Mouse (Mus musculus): ENCODE measurements around the gene Pou2f3. TPM values are rescaled to one million over a fixed set of nuclear protein-coding genes. Genes with fewer than 3 reads are reported as not detected.

Gene Pou2f3
- polyA plus RNA-seq, 1 experiment from 2014 or later, result 0.53 TPM

DNA sequence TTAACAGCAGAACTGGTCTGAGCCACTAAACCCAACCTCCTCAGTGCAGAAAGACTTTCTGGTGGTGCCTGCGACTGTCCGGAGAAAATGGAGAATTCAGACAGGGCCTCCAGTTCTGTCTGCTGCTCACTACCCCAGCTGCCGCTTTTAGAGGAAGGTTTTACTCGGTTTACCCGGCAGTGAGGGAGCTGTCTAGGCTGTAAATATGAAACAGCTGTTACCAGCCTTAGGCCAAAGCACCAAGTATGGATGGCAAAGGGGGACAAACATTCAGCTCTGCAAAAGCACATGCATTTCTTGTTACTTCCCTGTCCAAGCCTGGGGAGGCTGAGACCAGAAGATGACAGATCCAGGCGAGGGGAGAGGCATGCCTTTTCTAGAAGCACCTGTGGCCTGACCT, 43.8 kb downstream of the Pou2f3 start:
- H3K9ac ChIP-seq (ENCODE audit: low read length), result no peak overlapping the region
- 73% methylated on average over 6 of the region's 6 CpGs for WGBS
- no peak for ATAC-seq (replicated peaks; ENCODE audit: extremely low read depth, insufficient read depth, low FRiP score)

DNA sequence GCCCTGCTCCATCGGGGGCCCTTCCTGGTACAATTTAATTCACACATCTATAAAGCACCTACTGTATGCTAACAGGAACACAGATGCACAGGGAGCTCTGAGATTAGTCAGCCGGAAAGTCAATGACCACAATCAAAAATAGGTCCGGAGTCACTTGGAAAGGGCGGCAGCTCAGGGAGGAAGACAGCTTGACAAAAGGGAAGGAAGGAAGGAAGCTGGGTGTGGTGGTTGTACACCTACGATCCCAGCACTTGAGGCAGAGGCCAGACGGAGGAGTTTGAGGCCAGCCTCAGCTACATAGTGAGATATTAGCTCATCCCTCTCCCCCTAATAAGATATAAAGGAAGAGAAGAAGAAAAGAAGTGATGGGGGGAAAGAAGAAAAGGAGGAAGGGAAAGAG, 54.2 kb downstream of the Pou2f3 start:
- H3K27ac ChIP-seq (ENCODE audit: low read length), result no peak overlapping the region
- ATAC-seq (replicated peaks; ENCODE audit: extremely low read depth, insufficient read depth, low FRiP score), result no peak
- no peak overlapping the region for H3K4me2 ChIP-seq (ENCODE audit: low read depth, low read length)
- 48% methylated on average over 6 of the region's 6 CpGs for WGBS
- no peaks in the 10 kb centered on the region for H3K36me3 ChIP-seq (ENCODE audit: control insufficient read depth, insufficient read depth)
- no peak overlapping the region for H3K9ac ChIP-seq (ENCODE audit: low read length)
- H3K27me3 ChIP-seq (ENCODE audit: control insufficient read depth, insufficient read depth, low read length), result peaks cover 5% of the 10 kb centered on the region
- H3K9me3 ChIP-seq (replicated peaks; ENCODE audit: control insufficient read depth, low read length), result no peaks in the 10 kb centered on the region
- peaks cover under 1% of the 10 kb centered on the region; the same call in 1 of the 2 replicates for H3K4me1 ChIP-seq (ENCODE audit: control insufficient read depth, insufficient read depth, low read length)
- no peak overlapping the region for H3K4me3 ChIP-seq (ENCODE audit: low read length)

More for the DNA sequence above, 43.8 kb downstream of the Pou2f3 start:
- no peak overlapping the region for H3K4me3 ChIP-seq (ENCODE audit: low read length)
- H3K36me3 ChIP-seq (ENCODE audit: control insufficient read depth, insufficient read depth), result no peaks in the 10 kb centered on the region
- H3K27me3 ChIP-seq (ENCODE audit: control insufficient read depth, insufficient read depth, low read length), result no peaks in the 10 kb centered on the region
- H3K4me1 ChIP-seq (ENCODE audit: control insufficient read depth, insufficient read depth, low read length), result no peaks in the 10 kb centered on the region
- H3K27ac ChIP-seq (ENCODE audit: low read length), result no peak overlapping the region
- H3K9me3 ChIP-seq (replicated peaks; ENCODE audit: control insufficient read depth, low read length), result no peaks in the 10 kb centered on the region
- no peak overlapping the region for H3K4me2 ChIP-seq (ENCODE audit: low read depth, low read length)

GRCm38 (mm10) chr9:43151779-43152178, 58.4 kb downstream of the Pou2f3 start:
- Histone ChIP-seq H3K27me3 (ENCODE audit: control insufficient read depth, insufficient read depth, low read length) (peaks cover 7% of the 10 kb centered on the region), H3K4me3 (ENCODE audit: low read length) (no peak overlapping the region), H3K36me3 (ENCODE audit: control insufficient read depth, insufficient read depth) (no peaks in the 10 kb centered on the region), H3K9ac (ENCODE audit: low read length) (no peak overlapping the region), H3K9me3 (replicated peaks; ENCODE audit: control insufficient read depth, low read length) (no peaks in the 10 kb centered on the region), H3K4me2 (ENCODE audit: low read depth, low read length) (no peak overlapping the region), H3K27ac (ENCODE audit: low read length) (no peak overlapping the region), H3K4me1 (ENCODE audit: control insufficient read depth, insufficient read depth, low read length) (peaks cover 11% of the 10 kb centered on the region)
- ATAC-seq (replicated peaks; ENCODE audit: extremely low read depth, insufficient read depth, low FRiP score), result no peak
- WGBS, result 82% methylated on average over 6 of the region's 6 CpGs

- no peaks in the 10 kb centered on the region for H3K36me3 ChIP-seq (ENCODE audit: control insufficient read depth, insufficient read depth)
- H3K4me3 ChIP-seq (ENCODE audit: low read length), result no peak overlapping the region
- H3K9me3 ChIP-seq (replicated peaks; ENCODE audit: control insufficient read depth, low read length), result no peaks in the 10 kb centered on the region
- H3K27ac ChIP-seq (ENCODE audit: low read length), result no peak overlapping the region
- ATAC-seq (replicated peaks; ENCODE audit: extremely low read depth, insufficient read depth, low FRiP score), result no peak
- no peak overlapping the region for H3K4me2 ChIP-seq (ENCODE audit: low read depth, low read length)
- peaks cover 7% of the 10 kb centered on the region for H3K27me3 ChIP-seq (ENCODE audit: control insufficient read depth, insufficient read depth, low read length)
- peaks cover 11% of the 10 kb centered on the region for H3K4me1 ChIP-seq (ENCODE audit: control insufficient read depth, insufficient read depth, low read length)
- H3K9ac ChIP-seq (ENCODE audit: low read length), result no peak overlapping the region
- WGBS, result 42% methylated on average over 9 of the region's 9 CpGs
These were observed 59.2 kb downstream of the Pou2f3 start for GRCm38 (mm10) chr9:43150957-43151356.

DNA sequence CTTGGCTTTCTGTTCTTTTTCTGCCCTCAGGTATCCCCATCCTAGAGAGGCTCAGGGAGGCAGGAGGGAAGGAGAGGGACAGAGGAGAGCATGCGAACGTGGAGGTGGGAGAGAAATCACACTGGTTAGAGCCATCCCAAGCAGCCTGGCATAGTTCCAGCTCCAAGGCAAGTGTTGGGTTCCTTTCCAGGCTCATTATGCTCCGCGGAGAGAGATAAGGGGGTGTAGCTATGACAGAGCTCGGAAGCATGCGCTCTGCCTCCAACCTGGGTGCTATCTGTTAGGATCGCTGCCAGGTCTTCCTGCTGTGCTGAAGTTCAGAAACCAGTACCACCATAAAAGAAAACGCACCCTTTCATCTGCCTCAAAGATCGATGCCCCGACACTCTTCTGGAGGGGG, 60.1 kb downstream of the Pou2f3 start:
- peak; percentile 73 for ATAC-seq (replicated peaks; ENCODE audit: extremely low read depth, insufficient read depth, low FRiP score)
- H3K4me3 ChIP-seq (ENCODE audit: low read length), result no peak overlapping the region
- H3K36me3 ChIP-seq (ENCODE audit: control insufficient read depth, insufficient read depth), result no peaks in the 10 kb centered on the region
- H3K4me1 ChIP-seq (ENCODE audit: control insufficient read depth, insufficient read depth, low read length), result peaks cover 11% of the 10 kb centered on the region
- 7% methylated on average over 10 of the region's 10 CpGs for WGBS
- H3K4me2 ChIP-seq (ENCODE audit: low read depth, low read length), result peak overlapping the region; percentile 39
- H3K27ac ChIP-seq (ENCODE audit: low read length), result no peak overlapping the region
- no peaks in the 10 kb centered on the region for H3K9me3 ChIP-seq (replicated peaks; ENCODE audit: control insufficient read depth, low read length)
- H3K9ac ChIP-seq (ENCODE audit: low read length), result no peak overlapping the region
- H3K27me3 ChIP-seq (ENCODE audit: control insufficient read depth, insufficient read depth, low read length), result peaks cover 4% of the 10 kb centered on the region

DNA sequence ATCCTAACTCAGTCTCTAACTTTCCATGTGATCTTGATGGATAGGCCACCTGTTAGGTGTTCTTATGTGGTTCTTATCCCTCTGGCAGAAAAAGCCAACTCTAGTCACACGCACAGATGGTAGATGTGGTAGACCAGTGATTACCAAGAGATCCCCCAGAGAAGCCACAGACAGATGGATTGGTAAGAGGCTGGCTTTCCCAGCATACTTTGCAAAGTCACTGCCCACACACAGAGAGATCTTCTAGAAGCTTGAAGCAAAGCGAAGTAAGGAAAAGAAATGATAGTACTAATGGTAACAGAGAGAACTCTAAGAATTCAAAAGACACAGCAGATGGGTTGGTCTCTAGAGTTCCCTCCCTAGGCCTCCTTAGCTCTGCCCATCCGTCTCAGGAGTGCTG, 60.7 kb downstream of the Pou2f3 start:
- no peak overlapping the region for H3K27ac ChIP-seq (ENCODE audit: low read length)
- H3K36me3 ChIP-seq (ENCODE audit: control insufficient read depth, insufficient read depth), result no peaks in the 10 kb centered on the region
- H3K27me3 ChIP-seq (ENCODE audit: control insufficient read depth, insufficient read depth, low read length), result peaks cover 4% of the 10 kb centered on the region
- ATAC-seq (replicated peaks; ENCODE audit: extremely low read depth, insufficient read depth, low FRiP score), result no peak
- peaks cover 11% of the 10 kb centered on the region for H3K4me1 ChIP-seq (ENCODE audit: control insufficient read depth, insufficient read depth, low read length)
- WGBS, result 76% methylated on average over 3 of the region's 3 CpGs
- no peak overlapping the region for H3K9ac ChIP-seq (ENCODE audit: low read length)
- no peak overlapping the region for H3K4me3 ChIP-seq (ENCODE audit: low read length)
- no peak overlapping the region for H3K4me2 ChIP-seq (ENCODE audit: low read depth, low read length)
- H3K9me3 ChIP-seq (replicated peaks; ENCODE audit: control insufficient read depth, low read length), result no peaks in the 10 kb centered on the region

DNA sequence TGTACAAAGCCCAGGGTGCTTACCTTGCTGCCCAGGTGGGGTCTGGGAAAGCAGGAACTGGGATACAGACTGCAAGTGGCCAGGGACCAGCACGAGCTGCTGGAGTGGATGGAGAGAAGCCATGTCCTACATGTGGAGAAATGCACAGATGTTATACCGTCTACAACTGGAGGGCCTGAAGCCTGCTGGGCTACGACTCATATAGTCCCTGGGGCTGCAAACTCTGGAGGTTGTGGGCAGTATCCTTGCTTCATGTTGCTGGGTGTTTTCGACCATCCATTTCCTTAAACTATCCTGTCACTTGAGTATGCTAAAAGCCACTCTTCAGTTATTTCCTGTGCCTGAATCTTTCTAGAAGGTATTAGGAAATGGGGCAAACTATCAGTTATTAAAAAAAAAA, 65.0 kb downstream of the Pou2f3 start:
- Histone ChIP-seq H3K4me2 (ENCODE audit: low read depth, low read length) (no peak overlapping the region), H3K4me3 (ENCODE audit: low read length) (no peak overlapping the region), H3K9ac (ENCODE audit: low read length) (no peak overlapping the region), H3K27ac (ENCODE audit: low read length) (no peak overlapping the region), H3K4me1 (ENCODE audit: control insufficient read depth, insufficient read depth, low read length) (peaks cover 3% of the 10 kb centered on the region), H3K36me3 (ENCODE audit: control insufficient read depth, insufficient read depth) (no peaks in the 10 kb centered on the region), H3K27me3 (ENCODE audit: control insufficient read depth, insufficient read depth, low read length) (0 out of 2 replicates have a peak, but pooled peaks cover 2% of the 10 kb centered on the region), H3K9me3 (replicated peaks; ENCODE audit: control insufficient read depth, low read length) (no peaks in the 10 kb centered on the region)
- ATAC-seq (replicated peaks; ENCODE audit: extremely low read depth, insufficient read depth, low FRiP score), result no peak
- WGBS, result 79% methylated on average over 4 of the region's 4 CpGs

GRCm38 (mm10) chr9:43144206-43144810, 65.9 kb downstream of the Pou2f3 start:
- H3K4me3 ChIP-seq (ENCODE audit: low read length), result no peak overlapping the region
- no peak overlapping the region for H3K4me2 ChIP-seq (ENCODE audit: low read depth, low read length)
- no peak overlapping the region for H3K9ac ChIP-seq (ENCODE audit: low read length)
- ATAC-seq (replicated peaks; ENCODE audit: extremely low read depth, insufficient read depth, low FRiP score), result no peak
- H3K9me3 ChIP-seq (replicated peaks; ENCODE audit: control insufficient read depth, low read length), result no peaks in the 10 kb centered on the region
- 39% methylated on average over 12 of the region's 12 CpGs for WGBS
- H3K4me1 ChIP-seq (ENCODE audit: control insufficient read depth, insufficient read depth, low read length), result no peaks in the 10 kb centered on the region
- H3K27me3 ChIP-seq (ENCODE audit: control insufficient read depth, insufficient read depth, low read length), result no peaks in the 10 kb centered on the region
- no peaks in the 10 kb centered on the region for H3K36me3 ChIP-seq (ENCODE audit: control insufficient read depth, insufficient read depth)
- H3K27ac ChIP-seq (ENCODE audit: low read length), result no peak overlapping the region

DNA sequence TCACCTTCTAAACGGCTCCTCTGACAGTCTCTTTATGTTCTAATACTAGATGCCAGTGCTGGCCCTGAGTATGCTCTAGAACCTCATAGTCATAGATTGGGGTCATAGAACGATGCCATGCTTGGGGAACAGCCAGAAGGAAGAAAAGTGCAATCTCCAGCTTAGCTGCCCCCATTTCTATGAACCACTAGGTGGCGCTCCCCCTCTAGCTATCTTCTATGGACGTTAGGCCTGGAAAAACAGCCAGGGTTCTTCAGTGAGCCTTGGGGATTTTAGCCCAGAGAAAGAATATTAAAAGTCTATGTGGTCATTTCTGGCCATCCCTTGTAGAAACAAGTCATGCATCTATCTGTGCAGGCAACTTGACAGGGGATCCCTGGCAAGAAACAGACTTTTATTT, 68.3 kb downstream of the Pou2f3 start:
- no peak; the same call in 1 of the 2 replicates for ATAC-seq (replicated peaks; ENCODE audit: extremely low read depth, insufficient read depth, low FRiP score)

More for the DNA sequence above, 68.3 kb downstream of the Pou2f3 start:
- Histone ChIP-seq H3K27ac (ENCODE audit: low read length) (no peak overlapping the region), H3K9me3 (replicated peaks; ENCODE audit: control insufficient read depth, low read length) (no peaks in the 10 kb centered on the region), H3K4me1 (ENCODE audit: control insufficient read depth, insufficient read depth, low read length) (no peaks in the 10 kb centered on the region), H3K4me3 (ENCODE audit: low read length) (no peak overlapping the region), H3K4me2 (ENCODE audit: low read depth, low read length) (no peak overlapping the region), H3K9ac (ENCODE audit: low read length) (no peak overlapping the region), H3K27me3 (ENCODE audit: control insufficient read depth, insufficient read depth, low read length) (no peaks in the 10 kb centered on the region), H3K36me3 (ENCODE audit: control insufficient read depth, insufficient read depth) (no peaks in the 10 kb centered on the region)
- WGBS, result 5% methylated on average over 4 of the region's 4 CpGs
